Mouse (Mus musculus): ENCODE results near the gene Tedc2.

DNA sequence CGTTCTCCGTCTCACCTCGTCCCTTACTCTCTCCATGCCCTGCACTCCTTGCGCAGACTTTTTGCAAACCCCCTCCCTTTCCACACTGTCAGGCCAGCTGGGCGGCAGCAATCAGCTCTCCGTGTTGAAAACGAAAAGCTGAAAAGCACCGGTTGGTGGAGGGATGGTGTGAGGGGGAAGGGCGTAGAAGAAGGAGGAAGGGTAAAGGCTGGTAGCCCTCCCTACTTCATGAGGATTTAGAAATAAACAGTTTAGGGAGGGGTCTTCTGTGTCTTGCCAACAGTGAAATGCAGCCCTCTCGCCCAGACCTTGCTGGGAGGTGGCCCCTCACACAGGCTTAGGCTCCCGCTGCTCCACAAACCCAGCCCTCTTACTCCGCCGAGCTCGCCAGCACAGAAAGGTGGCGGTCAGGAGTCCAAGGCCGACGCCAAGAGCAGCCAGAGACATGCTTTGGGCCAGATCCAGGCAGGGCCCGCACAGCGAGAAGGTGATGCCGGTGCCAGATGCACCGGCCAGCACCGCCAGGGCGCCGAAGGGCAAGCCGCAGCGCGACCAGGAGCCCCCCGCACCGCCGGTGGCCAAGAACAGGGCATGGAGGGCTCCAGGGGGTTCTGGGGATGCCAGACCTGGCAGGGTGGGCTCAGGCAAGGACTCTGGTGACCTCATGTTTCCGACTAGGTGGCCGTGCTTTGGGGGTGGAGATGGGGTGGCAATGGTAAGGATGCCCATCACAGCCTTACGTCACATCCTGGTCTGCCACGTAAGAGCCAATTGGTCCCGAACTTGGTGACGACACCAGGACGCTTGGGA, 8.8 kb downstream of the Tedc2 start:
- TF ChIP-seq ZNF384 (IDR thresholded peaks at IDR 0.05; ENCODE audit: low read depth, low read length): no peak
- TF ChIP-seq EP300 (IDR thresholded peaks at IDR 0.05; ENCODE audit: low read length): no peak
- TF ChIP-seq CTCF (conservative IDR thresholded peaks at IDR 0.05 in 1 of 2, IDR thresholded peaks at IDR 0.05 in 1 of 2; ENCODE audit: low read depth in 2 of 2, low read length in 2 of 2): no peak
- no peak for TF ChIP-seq CHD2 (IDR thresholded peaks at IDR 0.05; ENCODE audit: low read length)
- no peak for TF ChIP-seq POLR2AphosphoS2 (IDR thresholded peaks at IDR 0.05; ENCODE audit: low read depth, low read length)
- TF ChIP-seq TBP (conservative IDR thresholded peaks at IDR 0.05; ENCODE audit: low read depth, low read length): no peak
- TF ChIP-seq ETS1 (conservative IDR thresholded peaks at IDR 0.05; ENCODE audit: low read depth, low read length): no peak
- no peak for TF ChIP-seq USF2 (conservative IDR thresholded peaks at IDR 0.05; ENCODE audit: low read depth, low read length)
- no peak for TF ChIP-seq ZMIZ1 (IDR thresholded peaks at IDR 0.05; ENCODE audit: low read depth, low read length)
- TF ChIP-seq MAX (IDR thresholded peaks at IDR 0.05; ENCODE audit: low read length): no peak
- TF ChIP-seq ELF1 (IDR thresholded peaks at IDR 0.05; ENCODE audit: low read depth, low read length): no peak
- no peak for TF ChIP-seq MYC (IDR thresholded peaks at IDR 0.05; ENCODE audit: low read depth, low read length)
- no peak for TF ChIP-seq POLR2A (IDR thresholded peaks at IDR 0.05; ENCODE audit: low read depth, low read length)

All from CH12.LX (cell line).